Mouse (Mus musculus) Muller cell, postnatal 12 days (primary cell): Measurements from ENCODE around the gene Map1b.
A peak's percentile ranks its signal among the peaks of the same experiment; 100 is the strongest.

Experiments used
- DNase-seq: peaks from one replicate; pipeline ENCODE4 v3.0.0-alpha.2; 2015; ENCODE audit errors: inconsistent ontology term

The Map1b gene

GRCm38 (mm10) chr13:99528456-99528855, 12.1 kb upstream of the Map1b start:
- DNase-seq = peak; percentile 82

DNA sequence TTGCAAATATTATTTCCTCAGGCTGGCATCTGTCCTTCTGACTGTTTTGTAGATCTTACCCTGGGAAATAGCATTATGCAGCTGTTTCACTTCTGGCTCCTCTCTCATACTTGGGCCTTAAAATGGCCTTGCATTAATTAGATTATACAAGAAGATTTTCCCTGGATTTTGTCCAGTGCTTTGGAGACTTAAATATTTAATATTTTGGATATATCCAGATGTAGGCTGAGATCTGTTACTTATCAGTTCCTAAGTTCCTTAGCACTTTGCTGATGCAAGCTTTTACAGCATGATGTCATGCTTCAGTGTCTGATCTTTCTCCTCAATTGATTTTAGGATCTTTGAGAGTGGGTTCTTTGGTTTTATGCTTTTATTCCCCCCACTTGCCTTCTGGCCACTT, 11.6 kb upstream of the Map1b start:
- DNase-seq = no peak

- no peak for DNase-seq
Observed at GRCm38 (mm10) chr13:99525491-99525890, 9.2 kb upstream of the Map1b start.

DNA sequence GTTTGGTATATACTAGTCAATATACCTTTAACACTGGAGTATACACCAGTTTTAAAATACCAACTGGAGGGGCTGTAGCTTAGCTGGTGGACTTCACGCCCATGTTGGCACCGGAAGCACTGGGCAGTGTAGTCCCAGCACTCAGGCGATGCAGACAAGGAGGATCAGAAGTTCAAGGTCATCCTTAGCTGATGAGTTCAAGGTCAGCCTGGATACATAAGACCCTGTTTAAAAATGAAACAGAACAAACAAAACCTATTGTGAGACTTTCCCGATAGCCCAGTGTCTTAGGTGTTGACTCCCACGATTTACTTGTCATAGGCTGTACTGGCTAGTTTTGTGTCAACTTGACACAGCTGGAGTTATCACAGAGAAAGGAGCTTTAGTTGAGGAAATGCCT, 1.5 kb upstream of the Map1b start:
- DNase-seq = no peak

- DNase-seq = peak; percentile 56
Observed at GRCm38 (mm10) chr13:99515736-99516447, 448 bp downstream of the Map1b start.

DNA sequence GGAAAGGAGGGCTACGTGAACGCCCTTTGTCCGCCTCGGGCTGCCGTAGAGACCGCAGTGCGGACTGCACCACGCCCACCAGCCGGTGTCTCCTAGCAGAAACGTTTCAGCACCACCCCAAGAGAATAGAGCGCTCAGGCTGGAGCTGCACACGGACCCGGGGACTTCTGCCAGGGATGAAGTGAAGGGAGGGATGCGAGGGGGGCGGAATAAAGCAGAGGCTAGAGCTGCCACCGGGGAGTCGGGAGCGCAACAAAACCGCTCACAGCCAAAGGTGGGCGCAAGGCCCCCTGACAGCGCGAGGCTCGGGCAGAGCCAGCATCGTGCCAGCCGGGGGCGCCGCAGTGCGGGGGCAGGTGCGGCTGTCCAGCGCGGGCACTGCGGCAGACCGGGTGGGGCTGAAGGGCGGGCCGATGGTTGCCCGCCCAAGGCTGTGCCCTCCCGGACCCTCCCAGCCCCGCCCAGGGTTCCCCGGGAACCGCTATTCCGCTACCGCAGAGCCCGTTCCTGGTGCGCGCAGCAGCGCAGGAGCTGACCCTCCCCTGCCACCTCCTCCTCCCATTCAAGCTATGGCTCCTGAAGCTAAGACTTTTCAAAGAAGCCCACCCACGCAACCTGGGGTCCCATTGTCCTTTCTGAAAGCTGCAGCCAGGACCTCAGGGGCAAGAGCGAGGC, 1.3 kb downstream of the Map1b start:
- DNase-seq = peak; percentile 90

- peak; percentile 48 for DNase-seq
Observed at GRCm38 (mm10) chr13:99513990-99514389, 2.4 kb downstream of the Map1b start.

DNA sequence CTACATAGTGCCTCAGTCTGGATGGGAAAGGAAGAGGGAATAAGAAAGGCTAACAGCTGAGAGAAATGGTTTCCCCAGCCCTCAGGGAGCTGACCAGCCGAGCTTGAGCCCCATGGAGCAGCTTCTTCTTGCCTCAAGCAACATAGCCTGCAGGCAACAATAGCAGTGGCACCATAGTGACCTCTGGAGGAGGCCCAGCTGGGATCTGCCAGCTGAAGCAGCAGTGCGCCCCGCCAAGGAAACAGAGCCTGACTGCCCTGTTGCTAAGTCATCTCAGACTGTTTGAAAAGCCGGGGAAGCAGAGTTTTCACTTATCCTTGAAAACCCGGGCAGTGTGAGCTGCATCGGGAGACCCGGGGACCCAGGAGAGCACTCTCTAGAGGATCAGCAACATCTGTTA, 3.2 kb downstream of the Map1b start:
- DNase-seq = peak; percentile 77

DNA sequence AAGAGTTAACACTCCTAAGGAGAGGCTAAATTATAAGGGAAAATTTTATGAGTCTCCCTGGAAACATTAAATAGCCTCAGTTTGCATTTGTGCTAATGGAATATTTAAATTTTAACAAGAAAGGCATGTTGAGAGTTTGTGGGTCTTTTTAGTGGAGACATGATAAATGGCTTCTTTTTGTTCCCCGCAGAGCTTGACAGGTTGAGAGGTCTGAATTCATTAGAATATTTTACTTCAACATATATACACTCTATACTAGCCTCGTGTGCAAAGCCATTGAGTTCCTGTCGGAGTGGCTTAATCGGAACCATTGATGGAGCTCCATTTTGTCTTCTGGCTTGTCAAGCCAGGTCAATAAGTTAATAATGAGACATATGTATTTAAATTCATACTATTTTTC, 6.4 kb downstream of the Map1b start:
- DNase-seq = no peak

DNA sequence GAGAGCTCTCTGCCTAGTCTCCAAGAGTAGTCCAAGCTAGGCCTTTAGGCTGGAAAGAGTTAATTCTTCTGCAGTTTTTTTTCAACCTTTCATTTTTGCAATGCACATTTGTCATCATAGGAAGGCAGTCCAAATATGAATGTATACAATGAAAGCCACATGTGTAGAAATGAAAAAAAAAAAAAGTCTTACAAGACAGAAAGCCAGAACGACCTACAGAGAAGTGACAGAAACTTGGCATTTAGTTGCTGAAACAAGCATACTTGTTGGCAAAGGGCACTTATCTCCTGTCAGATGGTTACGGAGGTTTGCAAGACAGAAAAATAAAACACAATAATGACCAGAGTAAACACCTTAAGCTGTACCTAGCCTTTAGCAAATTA, 9.8 kb downstream of the Map1b start:
- no peak for DNase-seq

DNA sequence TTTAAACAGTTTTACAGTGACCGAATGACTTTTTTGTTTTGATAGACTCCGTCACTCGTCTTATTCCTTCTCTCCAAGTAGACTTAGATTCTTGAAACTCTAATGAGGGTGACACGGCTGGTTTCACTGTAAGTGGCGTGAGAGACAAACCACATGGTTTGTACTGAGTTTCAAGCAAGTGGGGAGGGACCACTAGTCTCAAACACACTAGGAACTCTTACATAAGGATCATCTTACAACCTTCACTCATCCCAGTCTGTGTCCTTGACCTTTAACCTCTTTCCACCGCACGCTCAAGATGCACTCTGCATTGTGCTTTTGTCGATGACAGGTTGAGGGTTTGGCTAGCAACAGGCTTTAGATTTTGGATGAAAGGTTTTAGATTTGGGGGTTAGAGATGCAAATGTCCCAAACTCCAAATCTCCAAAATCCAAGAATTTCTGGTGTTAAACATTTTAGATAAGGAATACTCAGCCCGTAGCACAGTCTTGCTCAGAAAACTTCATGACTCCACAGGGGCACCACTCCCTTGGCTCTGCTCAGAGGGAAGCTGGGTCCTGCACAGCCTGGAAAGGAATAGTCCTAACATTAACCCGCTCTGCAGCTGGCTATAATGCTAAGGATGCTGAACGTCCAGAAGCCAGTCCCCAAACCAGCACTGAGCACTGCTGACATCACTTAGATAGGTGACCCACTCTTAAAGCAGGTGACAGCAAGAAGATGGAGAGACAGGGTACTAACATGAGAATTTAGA, 10.3 kb downstream of the Map1b start:
- DNase-seq = no peak

DNA sequence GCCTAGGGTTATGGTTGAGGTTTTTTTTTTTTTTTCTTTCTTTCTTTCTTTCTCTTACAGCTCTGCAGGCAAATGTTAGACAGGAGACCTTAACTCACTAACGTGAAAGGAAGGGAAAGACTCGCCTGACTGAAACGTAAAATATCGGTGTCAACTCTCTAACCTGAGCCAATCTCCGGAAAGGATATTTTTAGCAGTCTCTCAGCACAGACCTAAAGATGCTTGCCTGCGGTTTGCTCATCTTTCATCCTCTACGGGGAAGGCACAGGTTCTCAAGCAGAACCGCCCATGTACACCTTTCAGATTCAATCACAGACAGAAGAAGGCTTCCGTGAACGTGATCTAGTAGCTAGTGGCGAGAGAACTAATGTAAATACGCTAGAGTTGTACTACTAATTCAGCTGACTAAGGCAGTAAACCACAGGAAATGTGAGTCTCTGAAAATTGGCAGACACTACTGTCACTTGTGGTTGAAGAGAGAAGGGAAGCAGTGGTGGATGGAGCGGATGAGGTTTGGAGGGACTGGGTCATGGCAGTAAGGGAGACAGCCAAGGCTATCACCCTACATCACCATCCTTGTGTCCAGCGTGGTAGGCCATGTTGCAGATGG, 12.9 kb downstream of the Map1b start:
- DNase-seq = no peak

GRCm38 (mm10) chr13:99502911-99503310, 13.4 kb downstream of the Map1b start:
- DNase-seq = no peak

- DNase-seq = no peak
Observed at GRCm38 (mm10) chr13:99502126-99502744, 14.1 kb downstream of the Map1b start.

- no peak for DNase-seq
Observed at GRCm38 (mm10) chr13:99501393-99501792, 14.9 kb downstream of the Map1b start.

- no peak for DNase-seq
Observed at GRCm38 (mm10) chr13:99500609-99501008, 15.7 kb downstream of the Map1b start.

GRCm38 (mm10) chr13:99499764-99500163, 16.6 kb downstream of the Map1b start:
- DNase-seq = no peak

DNA sequence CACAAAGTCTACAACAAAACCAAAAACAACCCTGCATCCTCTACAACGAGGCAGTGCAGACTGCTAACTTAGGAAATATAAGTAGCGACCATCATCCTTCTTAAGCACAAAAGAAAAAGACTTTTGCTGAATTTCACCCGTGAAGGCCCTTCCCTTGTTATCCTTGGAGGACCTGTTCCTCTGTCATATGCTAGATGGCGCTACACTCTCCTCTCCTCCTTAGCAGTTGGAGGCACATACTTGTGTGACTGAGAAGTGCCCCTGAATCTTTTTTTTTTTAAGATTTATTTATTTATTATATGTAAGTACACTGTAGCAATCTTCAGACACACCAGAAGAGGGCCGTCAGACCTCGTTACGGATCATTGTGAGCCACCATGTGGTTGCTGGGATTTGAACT, 20.2 kb downstream of the Map1b start:
- DNase-seq = no peak

DNA sequence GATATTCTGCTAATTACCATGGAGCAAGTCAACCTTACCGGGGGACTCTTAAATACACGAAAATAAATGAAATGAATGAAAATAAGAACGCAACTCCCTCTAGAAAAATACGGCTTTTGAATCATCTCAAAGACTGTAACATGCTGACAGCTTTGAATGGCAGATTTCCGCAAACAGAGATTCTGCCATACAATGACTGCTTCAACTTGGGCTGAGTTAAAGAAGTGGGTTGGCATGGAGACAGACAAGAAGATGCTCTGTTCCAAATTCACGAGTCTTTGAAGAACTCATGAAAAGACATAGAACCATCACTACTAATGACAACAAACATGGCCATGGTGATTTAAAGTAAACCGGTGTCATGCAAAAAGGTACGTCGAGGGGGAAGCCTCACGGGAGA, 21.9 kb downstream of the Map1b start:
- DNase-seq = no peak

DNA sequence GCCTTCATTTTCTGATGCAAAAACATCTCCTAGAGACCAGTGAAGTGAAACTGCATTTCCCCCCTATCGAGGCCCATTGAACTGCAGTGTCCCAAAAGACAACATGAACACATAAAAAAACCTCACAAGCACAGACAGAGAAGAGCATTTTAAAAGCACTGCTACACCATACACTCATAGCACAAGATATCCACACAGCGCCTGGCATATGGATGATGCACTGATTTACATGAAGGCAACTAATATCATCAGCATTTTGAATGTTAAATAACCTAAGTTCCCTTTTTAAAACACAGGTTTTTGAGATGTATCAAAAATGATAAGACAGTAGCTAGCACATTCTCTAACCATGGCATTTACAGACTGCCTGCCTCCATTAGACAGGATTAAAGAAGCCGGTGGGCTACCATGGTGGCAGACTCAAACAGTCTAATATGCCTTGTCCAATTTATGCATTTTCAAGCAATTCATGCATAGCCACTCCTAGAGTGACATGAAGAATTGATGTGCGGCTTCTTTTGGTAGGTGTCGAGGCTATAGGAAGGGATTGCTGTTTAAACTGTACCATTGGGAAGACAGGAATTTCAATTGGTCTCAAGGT, 22.9 kb downstream of the Map1b start:
- no peak for DNase-seq

DNA sequence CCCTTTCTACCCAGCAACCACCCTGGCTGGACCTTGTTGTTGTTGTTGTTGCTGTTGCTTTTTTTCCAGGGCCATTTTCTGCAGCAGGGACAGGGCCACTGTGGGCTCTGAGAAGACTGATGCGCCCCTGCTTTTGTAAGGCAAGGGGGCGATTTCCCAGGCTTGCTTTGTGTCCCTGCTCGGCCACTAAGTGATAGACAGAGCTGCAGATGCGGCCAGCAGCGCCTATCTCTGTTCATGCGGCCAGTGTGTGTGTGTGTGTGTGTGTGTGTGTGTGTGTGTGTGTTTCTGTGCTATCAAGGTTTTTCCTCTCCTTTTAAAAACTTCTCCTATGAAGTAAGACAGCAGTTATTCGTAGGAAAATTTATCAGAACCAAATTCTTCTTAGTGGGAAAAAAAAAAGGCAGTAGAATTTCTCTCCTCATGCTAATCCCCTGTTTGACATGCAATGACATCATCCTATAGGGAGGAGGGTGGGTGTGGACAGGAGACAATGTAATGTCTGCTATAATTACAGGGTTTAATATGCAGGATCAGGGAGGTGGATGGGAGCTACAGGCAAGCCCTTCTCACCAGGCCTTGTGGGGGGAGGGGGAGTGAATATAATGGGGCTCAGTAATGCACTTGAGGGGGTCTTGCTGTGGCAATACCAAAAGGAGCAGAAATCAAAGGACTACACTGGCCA, 23.6 kb downstream of the Map1b start:
- no peak for DNase-seq
